Mouse (Mus musculus) heart, postnatal 36 days (tissue): Measurements from ENCODE around the gene Lgmn. TPM values are rescaled to one million over a fixed set of nuclear protein-coding genes. Genes with fewer than 3 reads are reported as not detected.

Experiments used
- DNase-seq, 2 experiments: peaks; one replicate each; pipeline ENCODE4 v3.0.0; 2021 to 2022
- intact Hi-C: fragments of 180-260 bp; cut with DNase I; formaldehyde crosslinking; loops from one replicate; pipeline ENCODE4 v1.15.1; 2025
- total RNA-seq, 2 experiments: library from RNA; stranded (reverse); gene quantifications; 2 replicates each; pipeline ENCODE4 v1.2.3; 2021

Gene Lgmn
- total RNA-seq, 2 experiments from 2014 or later: 74.6 to 79.7 TPM

GRCm38 (mm10) chr12:102361189-102362161, 78.1 kb downstream of the Lgmn start:
- intact Hi-C loops: no loop called here
- peak in 1 of 2 experiments; percentile 18 for DNase-seq

GRCm38 (mm10) chr12:102359390-102359789, 80.2 kb downstream of the Lgmn start:
- intact Hi-C loops: no loop called here
- DNase-seq: no peak

GRCm38 (mm10) chr12:102356781-102357180, 82.8 kb downstream of the Lgmn start:
- intact Hi-C loops: no loop called here
- no peak for DNase-seq

DNA sequence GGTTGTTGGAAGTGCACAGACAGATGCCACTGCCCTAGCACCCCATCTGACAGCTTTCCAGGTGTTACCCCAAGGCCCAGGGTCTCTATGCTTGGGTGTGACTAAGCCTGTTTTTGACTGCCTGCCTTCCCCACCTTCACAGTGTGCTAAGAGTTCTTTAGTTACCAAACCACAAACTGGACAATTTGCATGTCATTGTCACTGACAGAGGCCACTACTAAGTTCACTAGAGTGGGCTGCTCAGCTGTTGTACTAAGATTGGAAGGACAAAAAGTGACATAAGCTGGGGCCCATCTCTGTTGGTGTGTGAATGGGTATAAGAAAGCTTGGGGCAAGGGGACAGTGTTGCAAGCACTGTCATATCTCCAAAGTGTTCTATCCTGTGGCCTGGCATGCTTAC, 83.8 kb downstream of the Lgmn start:
- no peak for DNase-seq
- intact Hi-C loops: no loop called here

- intact Hi-C loops: no loop called here
- no peak for DNase-seq
Observed at GRCm38 (mm10) chr12:102354126-102354984, 85.3 kb downstream of the Lgmn start.

DNA sequence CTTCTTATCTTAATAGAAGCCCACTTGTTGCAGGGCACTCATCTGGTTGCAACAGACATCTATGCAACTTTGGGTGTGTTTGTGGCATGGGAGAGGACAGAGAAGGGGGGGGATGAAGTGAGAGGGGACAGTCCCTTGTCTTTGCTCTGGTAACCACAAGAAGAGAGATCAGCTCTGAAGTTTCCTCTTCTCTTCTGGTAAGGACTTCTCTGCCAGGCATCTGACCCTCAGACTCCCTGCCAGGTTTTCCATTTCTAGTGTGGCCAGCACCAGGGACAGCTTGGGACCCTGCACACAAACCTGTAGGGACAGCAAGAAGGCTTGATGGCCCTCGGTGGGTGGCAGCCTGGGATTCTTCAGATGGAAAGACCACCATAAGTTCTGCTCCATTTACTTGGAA, 88.6 kb downstream of the Lgmn start:
- intact Hi-C loops: no loop called here
- no peak for DNase-seq

GRCm38 (mm10) chr12:102348447-102348846, 91.2 kb downstream of the Lgmn start:
- DNase-seq: no peak
- intact Hi-C loops: no loop called here

DNA sequence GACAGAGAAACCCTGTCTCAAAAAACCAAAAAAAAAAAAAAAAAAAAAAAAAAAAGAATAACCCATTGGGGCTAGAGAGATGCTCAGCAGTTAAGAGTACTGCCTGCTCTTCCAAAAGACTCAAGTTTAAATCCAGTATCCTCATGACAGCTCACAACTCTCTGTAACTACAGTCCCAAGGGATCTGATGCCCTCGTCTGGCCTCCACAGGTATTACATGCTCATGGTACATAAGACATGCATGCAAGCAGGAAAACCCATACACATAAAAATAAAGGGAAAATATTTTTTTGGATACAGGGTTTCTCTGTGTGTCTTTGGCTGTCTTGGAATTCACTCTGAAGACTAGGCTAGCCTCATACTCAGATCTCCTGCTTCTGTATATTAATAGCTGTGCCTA, 93.1 kb downstream of the Lgmn start:
- DNase-seq: peak; percentile 49 to 75
- intact Hi-C loops: loop anchor here (2.0 kb wide), 1 partner anchor 92 kb away; no protein-coding TSS in a partner anchor

- intact Hi-C loops: no loop called here
- no peak for DNase-seq
Observed at GRCm38 (mm10) chr12:102345031-102345815, 94.4 kb downstream of the Lgmn start.

Other genes starting within 250 kb of the Lgmn start
- gene Rin3, start 156.8 kb downstream of the Lgmn start, total RNA-seq: 10 to 100 TPM; 13.7 to 21.0 TPM
- gene Golga5, start 29.3 kb upstream of the Lgmn start, total RNA-seq: 10 to 100 TPM; 27.3 to 29.8 TPM
- gene Chga, start 115.2 kb upstream of the Lgmn start, total RNA-seq: not detected